Mouse (Mus musculus) hindbrain, embryonic 16.5 days (tissue): ENCODE measurements around the gene Btbd1. TPM values are rescaled to one million over a fixed set of nuclear protein-coding genes. Genes with fewer than 3 reads are reported as not detected.

ENCODE experiments used
- ATAC-seq: fragments of 200-750 bp; cut with Nextera tagmentation; 2 replicates; pipeline ENCODE4 v1.8.0; 2017; ENCODE audit warnings: moderate TSS enrichment, moderate library complexity
- H3K27ac ChIP-seq: fragments of 300-500 bp; sonication (generic); 2 replicates; pipeline ENCODE4 v1.5.1; 2014; ENCODE audit warnings: low read depth, mild to moderate bottlenecking, control low read depth, low read length, moderate library complexity
- H3K27me3 ChIP-seq: fragments of 300-500 bp; sonication (generic); replicated peaks from 2 replicates; pipeline ENCODE4 v1.6.1; 2014; ENCODE audit warnings: low read length; ENCODE audit not compliant: control insufficient read depth, insufficient read depth
- H3K36me3 ChIP-seq: fragments of 300-500 bp; sonication (generic); 2 replicates; pipeline ENCODE4 v1.6.1; 2014; ENCODE audit warnings: mild to moderate bottlenecking, low read length, moderate library complexity, mixed read lengths; ENCODE audit not compliant: control insufficient read depth, insufficient read depth
- H3K4me1 ChIP-seq: fragments of 300-500 bp; sonication (generic); 2 replicates; pipeline ENCODE4 v1.6.1; 2014; ENCODE audit warnings: low read depth, low read length; ENCODE audit not compliant: control insufficient read depth, insufficient read depth
- H3K4me2 ChIP-seq: fragments of 300-500 bp; sonication (generic); 2 replicates; pipeline ENCODE4 v1.6.1; 2014; ENCODE audit warnings: mild to moderate bottlenecking, low read length, control low read depth, moderate library complexity
- H3K4me3 ChIP-seq: fragments of 300-500 bp; sonication (generic); 2 replicates; pipeline ENCODE4 v1.5.1; 2014; ENCODE audit warnings: mild to moderate bottlenecking, low read length, control low read depth, moderate library complexity
- H3K9ac ChIP-seq: fragments of 300-500 bp; sonication (generic); 2 replicates; pipeline ENCODE4 v1.6.1; 2014; ENCODE audit warnings: low read depth, mild to moderate bottlenecking, control low read depth, low read length, moderate library complexity
- H3K9me3 ChIP-seq: fragments of 300-500 bp; sonication (generic); 2 replicates; pipeline ENCODE4 v1.6.1; 2014; ENCODE audit warnings: mild to moderate bottlenecking, low read length, moderate library complexity; ENCODE audit not compliant: control insufficient read depth
- WGBS: fragments of 180-500 bp; shearing (Covaris S2); extraction: QIAGEN DNeasy Blood & Tissue Kit; methylation state at CpG from one replicate; pipeline ENCODE4 v1.1.7; 2014; 5-methylcytosine and 5-hydroxymethylcytosine counted together
- polyA plus RNA-seq: library from polyadenylated mRNA; unstranded; fragments of >200 nt; fragmentation: Nextera tagmentation; extraction: Ambion mirVana; gene quantifications from 2 replicates; pipeline ENCODE4 v1.2.1, GENCODE M21; 2015

The Btbd1 gene
- polyA plus RNA-seq, 1 experiment from 2014 or later: 80.6 TPM

DNA sequence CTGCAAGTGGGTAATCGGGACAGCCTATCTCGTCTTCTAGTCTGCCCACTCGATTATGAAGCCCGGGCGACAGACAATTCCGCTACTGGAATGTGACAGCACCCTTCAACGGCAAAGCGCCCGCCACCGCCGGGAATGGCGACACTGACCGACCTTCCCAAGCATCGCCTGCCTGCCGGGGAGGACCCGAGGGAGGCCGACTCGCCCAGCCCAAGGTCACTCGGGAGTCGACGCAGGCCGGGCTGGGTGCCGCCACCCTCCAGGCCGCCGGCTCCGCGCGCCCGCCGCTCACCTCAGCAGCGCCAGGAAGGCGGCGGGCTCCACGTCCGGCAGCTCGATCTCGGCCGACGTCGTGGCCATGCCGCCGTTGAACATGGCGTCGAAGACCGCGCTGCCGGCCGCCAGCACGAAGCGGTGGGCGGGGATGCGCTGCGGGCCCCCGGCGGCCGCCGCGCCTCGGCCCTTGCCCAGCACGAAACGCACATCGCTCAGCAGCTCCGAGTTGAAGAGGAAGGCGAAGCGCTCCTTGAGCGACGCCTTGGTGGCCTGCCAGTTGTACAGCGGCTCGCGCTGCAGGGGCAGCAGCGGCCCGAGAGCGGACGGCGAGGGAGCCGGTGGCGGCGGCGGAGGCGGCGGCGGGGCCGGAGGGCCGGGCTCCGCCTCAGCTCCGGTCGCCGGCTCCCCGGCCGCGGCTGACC is 401 bp downstream of the Btbd1 start:
- no peaks in the 10 kb centered on the region for H3K9me3 ChIP-seq
- H3K27me3 ChIP-seq: no peaks in the 10 kb centered on the region
- peaks cover 30% of the 10 kb centered on the region for H3K4me1 ChIP-seq
- peak overlapping the region; percentile 86 for H3K4me3 ChIP-seq
- under 1% methylated on average over 65 of the region's 91 CpGs for WGBS
- no peaks in the 10 kb centered on the region for H3K36me3 ChIP-seq
- ATAC-seq: peak; percentile 80
- peak overlapping the region; percentile 93 for H3K9ac ChIP-seq
- H3K27ac ChIP-seq: peak overlapping the region; percentile 98
- H3K4me2 ChIP-seq: peak overlapping the region; percentile 86

- Histone ChIP-seq H3K4me3 (peak overlapping the region; percentile 86), H3K4me1 (peaks cover 30% of the 10 kb centered on the region), H3K36me3 (no peaks in the 10 kb centered on the region), H3K4me2 (peak overlapping the region; percentile 86), H3K9ac (peak overlapping the region; percentile 93), H3K27ac (peak overlapping the region; percentile 98), H3K27me3 (no peaks in the 10 kb centered on the region), H3K9me3 (no peaks in the 10 kb centered on the region)
- 0 out of 2 replicates have a peak, but pooled peaks have one; percentile 4 for ATAC-seq
- WGBS: 25% methylated on average over 17 of the region's 17 CpGs
Measured at GRCm38 (mm10) chr7:81827806-81828667, 1.2 kb downstream of the Btbd1 start.

- H3K4me1 ChIP-seq: peaks cover 30% of the 10 kb centered on the region
- 37% methylated on average over 3 of the region's 3 CpGs for WGBS
- no peaks in the 10 kb centered on the region for H3K9me3 ChIP-seq
- no peak overlapping the region for H3K4me3 ChIP-seq
- no peak overlapping the region for H3K27ac ChIP-seq
- no peaks in the 10 kb centered on the region for H3K27me3 ChIP-seq
- H3K36me3 ChIP-seq: no peaks in the 10 kb centered on the region
- ATAC-seq: no peak
- no peak overlapping the region for H3K9ac ChIP-seq
- H3K4me2 ChIP-seq: peak overlapping the region; percentile 32
Measured at GRCm38 (mm10) chr7:81825381-81825780, 3.9 kb downstream of the Btbd1 start.

DNA sequence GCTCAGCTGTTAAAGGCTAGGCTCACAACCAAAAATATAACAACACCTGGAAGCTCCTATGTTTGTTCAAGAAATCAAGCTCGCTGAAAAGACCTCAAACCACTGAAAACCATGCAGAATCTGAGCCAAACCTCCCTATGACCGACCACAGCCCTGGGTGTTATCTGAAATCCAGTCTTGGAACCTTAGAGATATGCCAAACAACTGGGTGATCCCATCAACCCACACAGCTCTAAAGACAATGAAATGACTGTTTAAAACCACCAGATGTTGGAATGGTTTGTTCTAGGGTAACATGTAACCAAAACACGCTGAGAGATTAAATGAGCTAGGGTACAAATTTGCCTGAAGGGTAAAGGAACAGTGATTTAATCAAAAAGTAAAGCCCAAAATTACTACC is 4.3 kb downstream of the Btbd1 start:
- H3K9ac ChIP-seq: no peak overlapping the region
- WGBS: 70% methylated on average over 3 of the region's 3 CpGs
- no peaks in the 10 kb centered on the region for H3K36me3 ChIP-seq
- H3K4me1 ChIP-seq: peaks cover 30% of the 10 kb centered on the region
- ATAC-seq: no peak
- no peak overlapping the region for H3K4me3 ChIP-seq
- H3K9me3 ChIP-seq: no peaks in the 10 kb centered on the region
- no peak overlapping the region; the same call in 1 of the 2 replicates for H3K4me2 ChIP-seq
- H3K27me3 ChIP-seq: no peaks in the 10 kb centered on the region
- no peak overlapping the region for H3K27ac ChIP-seq

DNA sequence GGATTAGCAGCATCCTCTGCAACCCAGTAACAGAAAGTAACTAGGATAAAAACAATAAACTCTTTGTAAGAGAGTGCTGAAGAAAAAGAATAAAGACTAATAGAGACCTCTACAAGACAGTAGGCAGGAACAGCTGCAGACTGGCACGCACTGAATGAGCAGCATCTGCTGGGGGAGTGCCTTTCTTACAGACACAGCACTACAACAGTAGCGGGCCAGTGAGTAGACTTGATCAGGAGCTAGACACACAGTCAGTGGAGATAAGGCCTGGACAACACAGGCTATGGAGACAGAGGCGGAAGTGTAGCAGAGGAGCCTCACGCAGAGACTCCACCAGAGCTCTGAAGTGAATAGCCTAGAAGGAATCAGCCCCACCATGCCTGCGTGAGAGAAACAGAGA is 23.2 kb downstream of the Btbd1 start:
- 0 out of 2 replicates have a peak, but pooled peaks have one; percentile 48 for ATAC-seq
- H3K4me2 ChIP-seq: no peak overlapping the region
- 62% methylated on average over 5 of the region's 5 CpGs for WGBS
- no peak overlapping the region for H3K4me3 ChIP-seq
- H3K27me3 ChIP-seq: no peaks in the 10 kb centered on the region
- no peak overlapping the region for H3K9ac ChIP-seq
- peaks cover 2% of the 10 kb centered on the region; the same call in 1 of the 2 replicates for H3K4me1 ChIP-seq
- no peak overlapping the region for H3K27ac ChIP-seq
- no peaks in the 10 kb centered on the region for H3K9me3 ChIP-seq
- 0 out of 2 replicates have a peak, but pooled peaks cover 4% of the 10 kb centered on the region for H3K36me3 ChIP-seq

- Histone ChIP-seq H3K4me1 (peaks cover 12% of the 10 kb centered on the region), H3K4me3 (peak within 1 kb of the TSS; percentile 72), H3K27me3 (no peaks in the 10 kb centered on the region), H3K27ac (peak within 1 kb of the TSS; percentile 99), H3K36me3 (peaks cover 2% of the 10 kb centered on the region; the same call in 1 of the 2 replicates), H3K9ac (peak within 1 kb of the TSS; percentile 87), H3K4me2 (peak within 1 kb of the TSS; percentile 85), H3K9me3 (no peaks in the 10 kb centered on the region)
- ATAC-seq: peak; percentile 97
- 0% methylated on average over 37 of the region's 38 CpGs for WGBS
Measured at GRCm38 (mm10) chr7:81789095-81789757, 40.0 kb downstream of the Btbd1 start, which contains the start of gene 3110040N11Rik. Gene 3110040N11Rik (minus strand): TSS chr7:81789478.

DNA sequence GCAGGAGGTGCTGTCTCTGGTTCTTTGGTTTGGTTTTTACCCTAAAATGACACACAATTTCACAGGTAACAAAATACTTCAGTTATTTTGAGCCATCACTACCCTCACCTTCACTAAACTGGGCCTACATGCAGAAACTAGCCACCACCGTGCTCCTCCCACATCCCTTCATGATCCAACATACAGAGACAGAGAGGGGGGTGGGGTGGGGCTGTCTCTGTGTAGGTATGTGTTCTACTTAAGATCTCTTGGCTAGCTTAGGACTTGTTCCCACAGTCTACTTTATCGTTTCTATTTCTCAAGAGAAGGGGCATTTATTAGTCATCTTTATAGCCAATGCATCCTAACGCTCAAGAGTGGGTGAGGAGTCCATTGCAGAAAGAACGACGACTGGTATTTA is 40.7 kb downstream of the Btbd1 start:
- peak overlapping the region; percentile 85 for H3K4me2 ChIP-seq
- H3K4me1 ChIP-seq: peaks cover 12% of the 10 kb centered on the region
- ATAC-seq: peak; percentile 10
- peak overlapping the region; percentile 72 for H3K4me3 ChIP-seq
- peak overlapping the region; percentile 87 for H3K9ac ChIP-seq
- no peaks in the 10 kb centered on the region for H3K27me3 ChIP-seq
- H3K27ac ChIP-seq: peak overlapping the region; percentile 99
- H3K9me3 ChIP-seq: no peaks in the 10 kb centered on the region
- WGBS: 3% methylated on average over 5 of the region's 5 CpGs
- peaks cover 2% of the 10 kb centered on the region; the same call in 1 of the 2 replicates for H3K36me3 ChIP-seq

GRCm38 (mm10) chr7:81777667-81778218 is 51.5 kb downstream of the Btbd1 start:
- Histone ChIP-seq H3K36me3 (peaks cover 16% of the 10 kb centered on the region), H3K9ac (no peak overlapping the region), H3K27ac (no peak overlapping the region), H3K4me3 (no peak overlapping the region), H3K4me2 (no peak overlapping the region), H3K9me3 (peaks cover 7% of the 10 kb centered on the region), H3K27me3 (no peaks in the 10 kb centered on the region), H3K4me1 (no peaks in the 10 kb centered on the region)
- 68% methylated on average over 10 of the region's 10 CpGs for WGBS
- ATAC-seq: no peak
